Mouse (Mus musculus) frontal cortex, adult (tissue): ENCODE results near the gene Med14.
A peak's percentile ranks its signal among the peaks of the same experiment; 100 is the strongest.

Experiments
- ATAC-seq: cut with Nextera tagmentation; 2 replicates; pipeline ENCODE4 v1.9.2; 2017; ENCODE audit warnings: mild to moderate bottlenecking, moderate library complexity, mixed read lengths; ENCODE audit not compliant: low TSS enrichment

Gene Med14

DNA sequence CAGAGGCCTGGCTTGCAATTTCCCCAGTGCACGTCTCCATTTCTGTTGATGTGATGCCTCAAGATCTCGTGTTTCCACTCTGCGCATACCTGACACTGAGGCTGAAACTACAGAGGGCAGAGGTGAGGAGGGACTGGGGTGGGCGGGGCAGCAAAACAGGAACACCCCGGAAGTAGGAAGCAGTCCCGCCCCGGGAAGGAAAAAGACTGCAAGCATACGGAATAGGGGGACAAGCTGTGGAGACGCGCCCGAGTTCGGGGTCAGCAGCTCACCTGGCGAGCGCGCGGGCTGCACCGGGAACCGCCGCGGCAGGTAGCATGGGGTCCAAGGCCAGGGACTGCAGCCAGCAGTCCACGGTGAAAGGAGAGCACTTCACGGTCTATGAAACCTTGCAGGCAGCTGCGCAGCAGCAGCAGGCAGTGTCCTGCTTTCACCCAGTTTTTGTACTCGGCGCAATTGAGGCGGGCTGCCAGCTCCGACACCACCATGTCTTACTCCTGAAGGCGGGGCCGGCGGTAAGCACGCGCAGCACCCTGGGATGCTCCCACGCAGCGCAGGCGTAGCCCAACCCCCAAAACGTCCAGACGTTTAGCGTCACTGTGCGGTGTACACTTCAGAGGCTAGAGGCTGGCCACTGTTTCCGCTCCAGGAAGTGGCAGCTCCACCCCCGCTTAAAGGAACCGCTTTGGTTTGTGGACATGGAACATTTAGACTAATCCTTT, 88.7 kb downstream of the Med14 start, which contains the start of gene 1810030O07Rik:
1810030O07Rik (minus strand) TSS at position 615 of the 722 bp plus-strand sequence.
- peak; percentile 99 for ATAC-seq

DNA sequence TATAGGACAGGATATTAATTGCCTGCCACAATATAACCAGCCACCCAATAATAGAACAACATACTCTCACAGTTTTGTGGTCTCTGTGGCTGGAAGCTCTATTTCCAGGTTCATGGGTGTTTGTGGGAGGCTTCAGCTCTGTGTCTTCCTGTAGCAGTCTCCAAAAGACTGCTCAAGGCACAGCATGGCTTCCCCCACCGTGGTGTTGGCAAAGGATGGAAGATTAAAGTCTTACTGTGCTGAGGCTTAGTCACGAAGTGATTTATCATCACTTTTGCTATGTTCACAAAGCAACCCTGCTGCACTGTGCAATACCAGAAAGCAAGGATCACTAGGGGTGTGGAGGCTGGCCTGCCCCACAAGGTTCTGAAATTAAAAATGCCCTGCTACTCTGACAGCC, 108.0 kb downstream of the Med14 start:
- peak; percentile 97 for ATAC-seq

DNA sequence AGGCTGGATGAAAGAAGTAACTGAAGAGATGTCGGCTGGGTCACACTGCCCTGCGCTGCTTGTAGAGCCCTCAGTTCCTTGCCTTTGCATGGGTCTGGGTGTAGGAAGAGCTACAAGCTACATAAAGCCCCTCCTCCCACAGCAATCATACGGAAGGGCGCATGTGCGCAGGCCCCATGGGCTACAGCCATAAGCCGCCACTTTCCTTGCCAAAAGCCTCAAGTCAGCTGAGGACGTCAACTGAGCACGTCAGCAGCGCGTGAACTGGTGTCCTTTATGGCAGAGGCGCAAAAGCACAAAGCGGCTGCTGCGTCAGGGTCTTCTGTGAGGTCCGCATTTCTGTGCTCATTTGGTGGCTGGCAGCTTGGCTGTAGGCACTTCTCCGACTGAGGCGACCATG, 110.0 kb downstream of the Med14 start:
- no peak for ATAC-seq

DNA sequence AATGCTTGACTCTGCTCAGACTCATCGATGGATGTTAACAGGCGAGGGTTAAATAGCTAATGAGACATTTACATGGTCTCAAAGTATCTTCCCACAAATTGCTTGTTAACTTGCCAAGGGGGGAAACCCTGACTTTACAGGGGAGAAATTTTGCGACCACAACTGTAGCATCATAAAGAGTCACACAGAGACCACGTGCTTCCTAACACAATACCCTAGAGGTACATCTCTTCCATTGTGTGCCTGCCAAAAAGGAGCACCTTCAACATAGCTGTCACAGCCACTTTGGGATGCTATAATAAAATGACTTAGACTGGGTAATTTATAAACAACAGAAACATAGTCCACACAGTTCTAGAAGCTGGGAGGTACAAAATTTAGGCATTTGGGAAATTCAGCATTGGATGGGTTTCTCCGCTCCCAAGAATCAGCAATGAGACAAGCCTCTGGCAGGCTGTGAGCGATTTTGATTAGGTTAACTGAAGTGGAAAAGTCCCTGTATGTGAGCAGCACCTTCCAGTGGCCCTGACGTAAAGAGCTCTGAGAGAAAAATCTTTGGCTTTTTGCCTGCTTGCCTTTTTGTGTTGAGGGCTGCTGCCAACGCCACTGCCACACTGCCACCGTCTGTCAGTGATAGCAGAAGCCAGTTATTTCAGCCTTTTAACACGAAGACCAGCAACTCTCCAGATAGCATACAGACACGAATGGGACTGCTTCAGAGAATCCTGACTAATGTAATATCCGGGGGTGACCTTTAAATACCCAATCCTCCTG, 116.2 kb downstream of the Med14 start:
- peak; percentile 72 for ATAC-seq

DNA sequence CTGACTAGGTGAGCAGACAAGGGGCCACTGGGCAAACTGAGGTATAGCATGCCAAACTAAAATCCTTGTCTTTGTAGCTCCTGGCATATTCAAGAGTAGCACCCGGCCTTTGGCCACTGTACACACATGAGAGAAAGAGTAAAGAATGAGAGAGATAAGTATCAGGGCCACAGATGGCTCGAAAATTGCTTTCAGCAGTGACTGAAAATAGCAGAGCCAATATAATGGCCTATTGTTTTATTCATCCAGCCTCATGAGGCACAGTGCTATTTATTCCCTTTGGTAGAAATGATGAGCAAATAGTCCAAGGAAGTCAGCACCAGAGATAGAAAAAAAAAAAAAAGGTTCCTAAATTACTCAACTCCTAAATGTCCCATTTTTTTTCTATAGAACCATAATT, 116.9 kb downstream of the Med14 start:
- ATAC-seq: peak; percentile 31; the same call in 1 of the 2 replicates
